In the genomic region with DNA sequence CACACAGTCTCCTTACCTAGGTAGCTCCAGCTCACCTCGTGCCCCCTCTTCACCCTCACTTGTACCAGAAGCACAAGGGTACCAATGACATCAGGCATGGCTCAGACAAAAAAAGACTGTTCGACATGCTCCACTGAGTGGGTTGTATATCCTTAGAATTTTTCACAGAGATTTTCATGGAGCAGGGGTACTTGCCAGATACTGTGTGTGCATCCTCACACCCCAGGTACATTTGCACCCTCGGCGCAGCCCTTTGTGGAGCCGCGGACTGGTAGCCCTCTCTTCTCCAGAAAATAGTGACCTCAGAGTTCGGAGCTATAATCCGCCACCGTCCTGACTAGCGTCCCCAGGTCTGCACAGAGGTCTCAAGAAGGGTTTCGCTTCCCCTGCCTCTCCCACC, we compare ENCODE assay signal across 8 mouse cellular contexts. TPM values are rescaled to one million over a fixed set of nuclear protein-coding genes. Genes with fewer than 3 reads are reported as not detected.
A peak's percentile ranks its signal among the peaks of the same experiment; 100 is the strongest.
DNase-seq lines count a peak whose midpoint lies in the region; TF ChIP-seq lines count a peak whose summit lies in the region.
"Had no signal": no experiment of that assay in that cellular context is flagged by ENCODE, and none has a peak within 500 bp of the region (broad histone marks: within the 10 kb centered on the region; RNA-seq: fewer than 3 reads in every experiment).

No protein-coding gene starts in this region.

- H3K27ac ChIP-seq in left cerebral cortex, adult 2 months = peak overlapping the region; percentile 92
- peak overlapping the region; percentile 92 for H3K27ac ChIP-seq in forebrain, embryonic 10.5 days
- H3K27ac ChIP-seq in limb, embryonic 10.5 days = no peak overlapping the region
- H3K27ac ChIP-seq in olfactory bulb, adult 2 months (ENCODE audit: insufficient read depth, low read depth, low read length) = peak overlapping the region; percentile 32; the same call in 1 of the 2 replicates

- WGBS in forebrain, embryonic 10.5 days = 3% methylated on average over 11 of the region's 11 CpGs
- WGBS in limb, embryonic 10.5 days = 9% methylated on average over 11 of the region's 11 CpGs
- 3% methylated on average over 11 of the region's 11 CpGs for WGBS in olfactory bulb, adult 2 months

- H3K4me1 ChIP-seq in forebrain, embryonic 10.5 days = peaks cover 72% of the 10 kb centered on the region
- peaks cover 24% of the 10 kb centered on the region for H3K4me1 ChIP-seq in limb, embryonic 10.5 days
- H3K4me1 ChIP-seq in olfactory bulb, adult 2 months (ENCODE audit: control insufficient read depth, insufficient read depth, low read length) = peaks cover 28% of the 10 kb centered on the region

- no peaks in the 10 kb centered on the region for H3K36me3 ChIP-seq in forebrain, embryonic 10.5 days (replicated peaks)
- no peaks in the 10 kb centered on the region for H3K36me3 ChIP-seq in limb, embryonic 10.5 days

- intact Hi-C loops in left cerebral cortex, adult 2 months (cut with DNase I) = no loop called here

- peak overlapping the region; percentile 91 for H3K4me3 ChIP-seq in left cerebral cortex, adult 2 months
- H3K4me3 ChIP-seq in forebrain, embryonic 10.5 days = peak overlapping the region; percentile 75
- H3K4me3 ChIP-seq in limb, embryonic 10.5 days = peak overlapping the region; percentile 47
- H3K4me3 ChIP-seq in olfactory bulb, adult 2 months (ENCODE audit: insufficient read depth, low read depth, low read length) = peak overlapping the region; percentile 79

- no peak for DNase-seq in left cerebral cortex, adult 2 months (ENCODE audit: extremely low spot score in 1 of 2, low spot score in 2 of 2)
- DNase-seq in left cerebral cortex, adult 11 months (ENCODE audit: low spot score) = no peak
- no peak for DNase-seq in forebrain, embryonic 10.5 days (ENCODE audit: extremely low spot score, low spot score)
- no peak for DNase-seq in limb, embryonic 10.5 days (ENCODE audit: low spot score)
- DNase-seq in spleen, postnatal 14 days (ENCODE audit: low spot score in 2 of 2) = no peak
- no peak for DNase-seq in lung, adult 18-20 months

- no peaks in the 10 kb centered on the region for H3K9me3 ChIP-seq in forebrain, embryonic 10.5 days
- H3K9me3 ChIP-seq in limb, embryonic 10.5 days (replicated peaks) = no peaks in the 10 kb centered on the region

- peaks cover 68% of the 10 kb centered on the region for H3K27me3 ChIP-seq in forebrain, embryonic 10.5 days (ENCODE audit: poor library complexity, severe bottlenecking)
- H3K27me3 ChIP-seq in limb, embryonic 10.5 days (ENCODE audit: low read depth, poor library complexity, severe bottlenecking) = peaks cover 69% of the 10 kb centered on the region

- no peak for TF ChIP-seq POLR2A in olfactory bulb, adult 2 months (IDR thresholded peaks at IDR 0.05; ENCODE audit: insufficient read depth, low read depth, low read length)

- TF ChIP-seq CTCF in left cerebral cortex, adult 2 months (IDR thresholded peaks at IDR 0.05) = no peak
- TF ChIP-seq CTCF in olfactory bulb, adult 2 months (IDR thresholded peaks at IDR 0.05; ENCODE audit: insufficient read depth, low read depth, low read length) = no peak

RNA-seq across cellular contexts. Expression of a gene that starts 0.4 kb away (rescaled TPM):
- total RNA-seq in left cerebral cortex, adult 2 months (2021) = 100 to 1,000 TPM; 373 to 377 TPM
- 205 and 261 TPM in 2 replicates for polyA plus RNA-seq in forebrain, embryonic 10.5 days (2016; fragmentation: Nextera tagmentation; extraction: Ambion mirVana)
- polyA plus RNA-seq in limb, embryonic 10.5 days (2016; fragmentation: Nextera tagmentation; extraction: Ambion mirVana) = 6.9 and 7.9 TPM in 2 replicates
- not detected in 2 replicates for polyA plus RNA-seq in olfactory bulb, adult 2 months (2012; ENCODE audit: insufficient read depth, insufficient read length, low replicate concordance, missing spikeins)

RNA-seq across cellular contexts. Expression of a gene that starts 3.9 kb away (rescaled TPM):
- under 1 TPM; 0.18 to 0.19 TPM for total RNA-seq in left cerebral cortex, adult 2 months (2021)
- polyA plus RNA-seq in forebrain, embryonic 10.5 days (2016; fragmentation: Nextera tagmentation; extraction: Ambion mirVana) = 0.06 and 0.07 TPM in 2 replicates
- not detected in 2 replicates for polyA plus RNA-seq in limb, embryonic 10.5 days (2016; fragmentation: Nextera tagmentation; extraction: Ambion mirVana)
- not detected in 2 replicates for polyA plus RNA-seq in olfactory bulb, adult 2 months (2012; ENCODE audit: insufficient read depth, insufficient read length, low replicate concordance, missing spikeins)
- total RNA-seq: left cerebral cortex, postnatal 10 days had no signal

RNA-seq across cellular contexts. Expression of a gene that starts 12.5 kb away (rescaled TPM):
- 10 to 100 TPM; 55.0 to 55.5 TPM for total RNA-seq in left cerebral cortex, adult 2 months (2021)
- 45.9 and 49.9 TPM in 2 replicates for polyA plus RNA-seq in forebrain, embryonic 10.5 days (2016; fragmentation: Nextera tagmentation; extraction: Ambion mirVana)
- polyA plus RNA-seq in limb, embryonic 10.5 days (2016; fragmentation: Nextera tagmentation; extraction: Ambion mirVana) = 43.6 and 44.1 TPM in 2 replicates
- not detected in 2 replicates for polyA plus RNA-seq in olfactory bulb, adult 2 months (2012; ENCODE audit: insufficient read depth, insufficient read length, low replicate concordance, missing spikeins)

RNA-seq across cellular contexts. Expression of a gene that starts 37.2 kb away (rescaled TPM):
- 100 to 1,000 TPM; 586 to 610 TPM for total RNA-seq in left cerebral cortex, adult 2 months (2021)
- 146 and 151 TPM in 2 replicates for polyA plus RNA-seq in forebrain, embryonic 10.5 days (2016; fragmentation: Nextera tagmentation; extraction: Ambion mirVana)
- polyA plus RNA-seq in limb, embryonic 10.5 days (2016; fragmentation: Nextera tagmentation; extraction: Ambion mirVana) = 116 and 138 TPM in 2 replicates
- polyA plus RNA-seq in olfactory bulb, adult 2 months (2012; ENCODE audit: insufficient read depth, insufficient read length, low replicate concordance, missing spikeins) = 373 and 551 TPM in 2 replicates
